Mouse (Mus musculus) C2C12 (cell line): Measurements from ENCODE around the gene Angptl1.

Experiments
- CEBPB ChIP-seq: IDR thresholded peaks from one replicate; pipeline ENCODE4 v1.6.1; 2011; ENCODE audit warnings: low read depth, mild to moderate bottlenecking, control low read depth, moderate library complexity
- CTCF ChIP-seq: IDR thresholded peaks from one replicate; pipeline ENCODE4 v1.5.1; 2011; ENCODE audit not compliant: control insufficient read depth, insufficient read depth, insufficient read length

GRCm38 (mm10) chr1:156808332-156808731 is 30.0 kb upstream of the Angptl1 start:
- TF ChIP-seq CEBPB (no peak), CTCF (no peak)
